Comparison of ENCODE assay signal across 26 mouse cellular contexts in the genomic region with DNA sequence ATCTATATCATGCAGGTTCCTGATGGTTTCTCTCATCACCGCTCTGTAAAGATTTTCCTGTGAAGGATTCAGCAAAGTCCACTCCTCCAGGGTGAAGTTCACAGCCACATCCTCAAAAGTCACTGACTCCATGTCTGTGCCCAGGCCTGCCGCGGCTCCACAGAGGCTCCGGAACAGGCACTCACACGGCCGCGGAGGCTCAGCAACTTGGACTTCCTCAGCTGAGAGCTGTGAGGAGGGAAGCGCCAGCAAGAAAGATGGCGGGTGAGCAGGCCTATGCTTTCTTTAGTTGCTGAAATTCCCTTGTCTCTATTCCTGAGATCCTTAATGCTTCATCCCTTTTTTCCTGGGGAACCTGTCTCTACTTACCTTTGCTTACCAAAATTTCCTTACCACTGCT. TPM values are rescaled to one million over a fixed set of nuclear protein-coding genes. Genes with fewer than 3 reads are reported as not detected.
A peak's percentile ranks its signal among the peaks of the same experiment; 100 is the strongest.
DNase-seq lines count a peak whose midpoint lies in the region; ATAC-seq and TF ChIP-seq lines count a peak whose summit lies in the region.
"Not testable (repeated sequence)": the region's sequence is repeated elsewhere in the genome, so short reads cannot be mapped to it uniquely, and the experiment has no call there.
"Had no signal": no experiment of that assay in that cellular context is flagged by ENCODE, and none has a peak within 500 bp of the region (broad histone marks: within the 10 kb centered on the region; RNA-seq: fewer than 3 reads in every experiment).

No protein-coding gene starts in this region.

- TF ChIP-seq CTCF in lung, postnatal 0 days (IDR thresholded peaks at IDR 0.05): not testable (repeated sequence)

- not testable (repeated sequence) for H3K27ac ChIP-seq in lung, postnatal 0 days (ENCODE audit: low read length)

- H3K36me3 ChIP-seq in lung, postnatal 0 days (ENCODE audit: insufficient read depth, low read length): not testable (repeated sequence)

- H3K9ac ChIP-seq in lung, postnatal 0 days (replicated peaks; ENCODE audit: low read depth): not testable (repeated sequence)

- ATAC-seq in CD4-positive, CD25-positive, alpha-beta regulatory T cell, adult 4 months: peak; percentile 60
- peak; percentile 59 for ATAC-seq in activated CD4-positive, CD25-positive, alpha-beta regulatory T cell, adult 4 months
- peak; percentile 79 for ATAC-seq in erythroblast, adult 5-6 weeks (replicated peaks; ENCODE audit: low FRiP score, poor library complexity, severe bottlenecking)
- peak; percentile 66; the same call in 1 of the 2 replicates for ATAC-seq in frontal cortex, adult (ENCODE audit: low TSS enrichment)
- peak; percentile 89 to 93 for ATAC-seq in hematopoietic stem cell, adult 5-6 weeks (replicated peaks in 1 of 2; ENCODE audit: insufficient read depth in 1 of 2, low FRiP score in 2 of 2, low TSS enrichment in 1 of 2, low read depth in 1 of 2, poor library complexity in 2 of 2, severe bottlenecking in 2 of 2)
- ATAC-seq in lung, postnatal 0 days: peak; percentile 58; the same call in 1 of the 2 replicates
- peak; percentile 82 for ATAC-seq in megakaryocyte-erythroid progenitor cell, adult 5-6 weeks (replicated peaks; ENCODE audit: low FRiP score, low TSS enrichment, poor library complexity, severe bottlenecking)

- TF ChIP-seq EP300 in lung, postnatal 0 days (IDR thresholded peaks at IDR 0.05): not testable (repeated sequence)

- WGBS in lung, postnatal 0 days: 98% methylated on average over 9 of the region's 9 CpGs

- not testable (repeated sequence) for H3K9me3 ChIP-seq in lung, postnatal 0 days (ENCODE audit: low read length)

- not testable (repeated sequence) for DNase-seq in lung, postnatal 0 days (ENCODE audit: low spot score)

- not testable (repeated sequence) for H3K4me1 ChIP-seq in lung, postnatal 0 days (ENCODE audit: insufficient read depth, low read depth, low read length)

- peaks cover 17% of the 10 kb centered on the region for H3K27me3 ChIP-seq in lung, postnatal 0 days (replicated peaks; ENCODE audit: insufficient read depth, low read length)

- H3K4me3 ChIP-seq in lung, postnatal 0 days (ENCODE audit: low read depth, low read length): not testable (repeated sequence)

- H3K4me2 ChIP-seq in lung, postnatal 0 days (replicated peaks; ENCODE audit: low read depth, low read length): not testable (repeated sequence)

RNA-seq across cellular contexts. Expression of a gene that starts 0.9 kb away (rescaled TPM):
- not detected for polyA plus RNA-seq in CD4-positive, CD25-positive, alpha-beta regulatory T cell, adult 4 months (2017; shearing (Covaris generic))
- under 1 TPM in 1 of 2 experiments, not detected in 1; 0.49 TPM for polyA plus RNA-seq in activated CD4-positive, CD25-positive, alpha-beta regulatory T cell, adult 4 months (2017; shearing (Covaris generic))
- not detected in 2 replicates for total RNA-seq in erythroblast, adult 5-6 weeks (2015; ENCODE audit: low replicate concordance)
- not detected in 2 replicates for total RNA-seq in erythroblast, adult 5-6 weeks (2017; ENCODE audit: low replicate concordance)
- not detected in 2 replicates for total RNA-seq in hematopoietic stem cell, adult 5-6 weeks (2017)
- not detected in 2 replicates for polyA plus RNA-seq in lung, postnatal 0 days (2015; fragmentation: Nextera tagmentation; extraction: Ambion mirVana)
- not detected in 2 replicates for total RNA-seq in megakaryocyte-erythroid progenitor cell, adult 5-6 weeks (2014; fragmentation: Nextera tagmentation)
- total RNA-seq in megakaryocyte-erythroid progenitor cell, adult 5-6 weeks (2017): not detected in 2 replicates
- total RNA-seq: adrenal gland, adult 18-20 months; adrenal gland, postnatal 10 days; adrenal gland, postnatal 36 days; CH12.LX; gastrocnemius, adult 18-20 months; gastrocnemius, postnatal 10 days; gastrocnemius, postnatal 36 days; heart, adult 18-20 months; heart, postnatal 10 days; heart, postnatal 36 days had no signal
- polyA plus RNA-seq: embryonic facial prominence, embryonic 10.5 days; embryonic facial prominence, embryonic 13.5 days; forebrain, embryonic 11.5 days; forebrain, embryonic 14.5 days; heart, embryonic 12.5 days; heart, embryonic 15.5 days; hindbrain, embryonic 11.5 days; intestine, embryonic 14.5 days; intestine, postnatal 0 days had no signal

RNA-seq across cellular contexts. Expression of a gene that starts 29.9 kb away (rescaled TPM):
- not detected for polyA plus RNA-seq in CD4-positive, CD25-positive, alpha-beta regulatory T cell, adult 4 months (2017; shearing (Covaris generic))
- polyA plus RNA-seq in activated CD4-positive, CD25-positive, alpha-beta regulatory T cell, adult 4 months (2017; shearing (Covaris generic)): under 1 TPM in 1 of 2 experiments, not detected in 1; 0.21 TPM
- not detected in 2 replicates for total RNA-seq in erythroblast, adult 5-6 weeks (2015; ENCODE audit: low replicate concordance)
- not detected in 2 replicates for total RNA-seq in erythroblast, adult 5-6 weeks (2017; ENCODE audit: low replicate concordance)
- total RNA-seq in hematopoietic stem cell, adult 5-6 weeks (2017): 0.06 TPM in 1 of 2 replicates, not detected in the other
- 0.24 and 0.41 TPM in 2 replicates for polyA plus RNA-seq in lung, postnatal 0 days (2015; fragmentation: Nextera tagmentation; extraction: Ambion mirVana)
- not detected in 2 replicates for total RNA-seq in megakaryocyte-erythroid progenitor cell, adult 5-6 weeks (2014; fragmentation: Nextera tagmentation)
- not detected in 2 replicates for total RNA-seq in megakaryocyte-erythroid progenitor cell, adult 5-6 weeks (2017)
- total RNA-seq: CH12.LX; gastrocnemius, adult 18-20 months; gastrocnemius, postnatal 36 days; heart, adult 18-20 months; heart, postnatal 10 days; heart, postnatal 36 days had no signal

RNA-seq across cellular contexts. Expression of a gene that starts 48.4 kb away (rescaled TPM):
- polyA plus RNA-seq in CD4-positive, CD25-positive, alpha-beta regulatory T cell, adult 4 months (2017; shearing (Covaris generic)): 10 to 100 TPM; 69.8 to 71.7 TPM
- polyA plus RNA-seq in activated CD4-positive, CD25-positive, alpha-beta regulatory T cell, adult 4 months (2017; shearing (Covaris generic)): 10 to 100 TPM; 79.9 to 86.8 TPM
- 35.3 and 52.3 TPM in 2 replicates for total RNA-seq in erythroblast, adult 5-6 weeks (2015; ENCODE audit: low replicate concordance)
- 67.7 and 69.2 TPM in 2 replicates for total RNA-seq in erythroblast, adult 5-6 weeks (2017; ENCODE audit: low replicate concordance)
- total RNA-seq in hematopoietic stem cell, adult 5-6 weeks (2017): 120 and 161 TPM in 2 replicates
- polyA plus RNA-seq in lung, postnatal 0 days (2015; fragmentation: Nextera tagmentation; extraction: Ambion mirVana): 85.1 and 86.2 TPM in 2 replicates
- total RNA-seq in megakaryocyte-erythroid progenitor cell, adult 5-6 weeks (2014; fragmentation: Nextera tagmentation): 107 and 120 TPM in 2 replicates
- 198 and 214 TPM in 2 replicates for total RNA-seq in megakaryocyte-erythroid progenitor cell, adult 5-6 weeks (2017)

RNA-seq across cellular contexts. Expression of a gene that starts 55.0 kb away (rescaled TPM):
- 10 to 100 TPM in 1 of 2 experiments, 1 to 10 TPM in 1; 2.7 to 10.2 TPM for polyA plus RNA-seq in CD4-positive, CD25-positive, alpha-beta regulatory T cell, adult 4 months (2017; shearing (Covaris generic))
- 1 to 10 TPM; 1.9 to 6.8 TPM for polyA plus RNA-seq in activated CD4-positive, CD25-positive, alpha-beta regulatory T cell, adult 4 months (2017; shearing (Covaris generic))
- not detected in 2 replicates for total RNA-seq in erythroblast, adult 5-6 weeks (2015; ENCODE audit: low replicate concordance)
- 0.34 TPM in 1 of 2 replicates, not detected in the other for total RNA-seq in erythroblast, adult 5-6 weeks (2017; ENCODE audit: low replicate concordance)
- 0.13 and 0.20 TPM in 2 replicates for total RNA-seq in hematopoietic stem cell, adult 5-6 weeks (2017)
- polyA plus RNA-seq in lung, postnatal 0 days (2015; fragmentation: Nextera tagmentation; extraction: Ambion mirVana): 0.14 and 0.26 TPM in 2 replicates
- total RNA-seq in megakaryocyte-erythroid progenitor cell, adult 5-6 weeks (2014; fragmentation: Nextera tagmentation): 0.72 TPM in 1 of 2 replicates, not detected in the other
- not detected in 2 replicates for total RNA-seq in megakaryocyte-erythroid progenitor cell, adult 5-6 weeks (2017)
- total RNA-seq: gastrocnemius, adult 18-20 months; gastrocnemius, postnatal 10 days; gastrocnemius, postnatal 36 days; heart, postnatal 10 days; heart, postnatal 36 days had no signal
- polyA plus RNA-seq: embryonic facial prominence, embryonic 10.5 days; forebrain, embryonic 11.5 days; forebrain, embryonic 14.5 days; intestine, embryonic 14.5 days had no signal
